Mouse (Mus musculus): ENCODE results near the gene Olfr1358.
"Not testable (repeated sequence)": the region's sequence is repeated elsewhere in the genome, so short reads cannot be mapped to it uniquely, and the experiment has no call there.

Olfr1358 gene

DNA sequence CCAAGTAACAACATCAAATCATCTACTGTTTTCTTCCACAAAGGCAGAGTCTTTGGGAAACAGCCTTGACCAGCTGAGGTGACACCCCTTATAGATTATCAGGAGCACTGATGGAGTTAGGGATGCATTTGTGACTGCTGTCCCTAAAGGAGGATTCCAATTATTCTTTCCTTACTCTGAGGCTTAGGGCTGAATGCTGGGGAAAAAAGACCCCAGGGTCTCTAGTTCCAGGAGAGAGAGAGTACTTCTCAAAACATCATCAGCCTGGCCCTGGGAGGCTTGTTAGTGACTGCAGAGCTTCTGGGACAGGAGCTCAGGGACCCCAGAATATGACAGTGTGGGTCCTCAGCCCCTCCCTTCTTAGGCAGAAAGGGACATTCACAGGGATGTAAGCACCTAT lies at the start of gene Olfr1358:
Gene Olfr1358, plus strand, starts transcription at position 301 of the 400 bp plus-strand sequence.
- DNase-seq (ENCODE audit: low spot score), result no peak

DNA sequence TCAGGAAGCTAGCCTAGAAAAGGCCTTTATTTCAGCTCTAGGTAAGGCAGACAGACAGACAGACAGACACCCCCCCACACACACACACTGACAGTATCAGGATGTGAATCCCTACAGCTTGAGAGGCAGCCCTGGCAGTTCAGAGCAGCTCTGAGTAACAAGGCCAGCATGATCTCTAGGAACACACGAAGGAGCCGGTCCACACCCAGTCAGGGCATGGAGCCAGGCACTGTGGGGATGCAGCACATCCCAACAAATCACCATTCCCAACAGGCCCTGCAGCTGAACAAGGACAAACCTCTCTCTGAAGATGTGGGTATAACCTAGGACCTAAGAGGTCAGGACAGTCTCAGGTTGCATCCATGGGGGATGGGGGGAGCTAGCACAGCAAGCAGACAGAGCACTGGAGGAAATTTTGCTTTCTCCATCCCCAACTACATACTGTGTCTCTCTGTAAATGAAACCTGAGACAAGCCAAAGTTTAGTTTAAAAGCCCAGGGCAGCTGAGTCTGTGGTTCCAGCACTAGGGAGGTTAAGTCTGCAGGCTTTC lies 49.4 kb upstream of the Olfr1358 start:
- DNase-seq (ENCODE audit: low spot score), result no peak

DNA sequence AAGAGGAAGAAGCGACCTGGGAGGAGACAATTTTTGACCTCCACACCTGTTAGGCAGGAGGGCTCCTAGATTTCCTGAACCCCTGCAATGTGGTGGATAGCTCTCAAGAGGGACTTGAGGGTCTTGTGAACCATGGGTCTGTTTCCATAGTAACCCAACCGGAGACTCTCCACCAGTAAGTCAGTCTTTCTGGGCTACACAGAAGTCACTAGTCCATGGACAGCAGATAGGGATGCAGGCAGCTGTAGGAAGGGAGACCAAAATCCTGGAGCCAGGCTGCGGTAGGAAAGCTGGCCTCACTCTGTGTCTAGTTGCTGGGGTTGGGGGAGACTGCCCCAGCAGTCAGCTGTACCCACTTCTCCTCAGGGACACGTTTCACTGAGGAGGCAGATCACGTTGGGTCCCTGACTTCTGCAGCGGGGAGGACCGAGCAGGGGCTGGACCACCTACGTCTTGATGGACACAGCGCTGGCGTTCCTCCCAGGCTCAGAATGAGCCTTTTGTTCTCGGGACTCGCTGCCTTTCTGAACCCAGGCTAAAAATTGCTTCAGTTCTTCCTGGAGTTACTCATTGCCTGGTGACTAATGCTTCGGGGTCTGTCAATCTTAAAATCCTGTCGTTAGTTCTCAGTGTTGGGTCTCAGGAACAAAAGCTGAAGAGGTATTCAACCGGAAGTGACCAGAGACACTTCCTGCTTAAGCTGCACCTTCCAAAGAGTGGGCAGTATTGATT lies 46.5 kb upstream of the Olfr1358 start:
- no peak for DNase-seq (ENCODE audit: low spot score)

DNA sequence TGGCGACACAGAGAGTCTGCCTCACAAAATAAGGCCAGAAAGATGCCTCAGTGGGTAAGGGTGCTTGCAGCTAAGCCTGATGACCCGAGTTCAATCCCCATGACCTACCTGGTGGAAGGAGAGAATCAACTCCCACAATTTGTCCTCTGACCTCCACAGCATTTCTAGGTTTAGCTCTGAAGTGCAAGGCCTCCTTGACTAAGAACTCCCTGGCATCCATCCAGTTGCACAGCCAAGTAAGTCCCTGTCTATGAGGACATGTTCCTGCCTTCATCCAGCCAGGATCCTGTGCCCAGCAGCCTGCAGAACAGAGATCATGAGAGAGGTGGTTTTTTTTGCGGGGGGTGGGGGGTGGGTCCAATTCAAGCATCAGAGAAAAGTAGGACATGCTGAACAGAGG lies 45.2 kb upstream of the Olfr1358 start:
- DNase-seq (ENCODE audit: low spot score), result no peak

DNA sequence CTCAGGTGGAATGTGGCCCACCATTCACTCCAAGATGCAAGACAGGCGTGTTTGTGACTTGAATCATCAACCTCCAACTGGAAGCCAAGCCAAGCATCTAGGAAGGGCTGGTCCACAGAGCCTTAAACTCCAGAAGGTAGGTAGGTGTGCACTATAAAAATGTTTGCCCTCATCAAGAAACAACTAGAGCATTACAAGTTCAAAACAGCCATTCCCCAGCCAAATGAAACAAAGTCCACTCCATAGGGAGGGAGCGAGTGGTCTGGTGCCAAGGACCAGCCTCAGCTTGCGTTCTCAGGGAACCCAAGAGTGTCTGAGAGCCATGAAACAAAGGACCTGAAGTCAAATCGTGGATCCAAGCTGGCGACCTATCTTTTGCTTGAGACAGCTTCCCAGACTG lies 43.8 kb upstream of the Olfr1358 start:
- no peak for DNase-seq (ENCODE audit: low spot score)

DNA sequence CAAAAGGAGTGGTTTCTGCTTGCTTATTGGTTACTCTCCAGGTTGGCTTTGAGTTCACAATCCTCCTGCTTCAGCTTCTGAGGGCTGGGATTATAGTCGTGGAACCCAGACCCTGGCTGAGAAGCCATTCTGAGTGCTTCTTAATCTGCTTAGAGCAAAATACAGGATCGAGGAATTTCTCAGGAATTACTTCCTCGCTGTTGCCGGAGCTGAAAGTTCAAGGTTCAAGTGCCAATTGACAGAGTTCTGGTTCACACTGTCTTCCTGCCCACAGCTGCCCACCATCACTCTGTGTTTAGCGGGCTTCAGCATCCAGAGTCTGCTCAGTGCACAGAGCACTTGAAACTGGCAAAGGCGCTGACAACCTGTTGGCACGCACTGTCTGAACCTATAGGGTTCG lies 42.5 kb upstream of the Olfr1358 start:
- no peak for DNase-seq (ENCODE audit: low spot score)

DNA sequence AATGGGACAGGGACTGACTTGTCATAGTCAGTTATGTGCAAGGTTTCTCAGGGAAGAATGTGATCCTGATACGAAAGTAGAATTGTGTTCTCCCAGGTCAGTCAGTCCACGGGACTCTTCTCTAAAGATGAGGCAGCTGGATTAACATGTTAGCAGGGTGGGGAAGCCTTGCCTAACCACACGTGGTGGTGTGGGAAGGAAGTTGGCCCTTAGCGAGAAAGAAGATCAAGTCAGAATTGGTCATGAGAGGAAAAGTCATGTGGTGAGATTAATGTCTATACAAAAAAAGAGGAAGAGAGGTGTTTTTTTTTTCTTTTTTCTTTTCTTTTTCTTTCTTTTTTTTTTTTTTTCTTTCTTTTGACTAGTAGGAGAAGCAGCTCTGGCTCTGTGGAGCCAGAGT lies 40.4 kb upstream of the Olfr1358 start:
- DNase-seq (ENCODE audit: low spot score), result no peak

DNA sequence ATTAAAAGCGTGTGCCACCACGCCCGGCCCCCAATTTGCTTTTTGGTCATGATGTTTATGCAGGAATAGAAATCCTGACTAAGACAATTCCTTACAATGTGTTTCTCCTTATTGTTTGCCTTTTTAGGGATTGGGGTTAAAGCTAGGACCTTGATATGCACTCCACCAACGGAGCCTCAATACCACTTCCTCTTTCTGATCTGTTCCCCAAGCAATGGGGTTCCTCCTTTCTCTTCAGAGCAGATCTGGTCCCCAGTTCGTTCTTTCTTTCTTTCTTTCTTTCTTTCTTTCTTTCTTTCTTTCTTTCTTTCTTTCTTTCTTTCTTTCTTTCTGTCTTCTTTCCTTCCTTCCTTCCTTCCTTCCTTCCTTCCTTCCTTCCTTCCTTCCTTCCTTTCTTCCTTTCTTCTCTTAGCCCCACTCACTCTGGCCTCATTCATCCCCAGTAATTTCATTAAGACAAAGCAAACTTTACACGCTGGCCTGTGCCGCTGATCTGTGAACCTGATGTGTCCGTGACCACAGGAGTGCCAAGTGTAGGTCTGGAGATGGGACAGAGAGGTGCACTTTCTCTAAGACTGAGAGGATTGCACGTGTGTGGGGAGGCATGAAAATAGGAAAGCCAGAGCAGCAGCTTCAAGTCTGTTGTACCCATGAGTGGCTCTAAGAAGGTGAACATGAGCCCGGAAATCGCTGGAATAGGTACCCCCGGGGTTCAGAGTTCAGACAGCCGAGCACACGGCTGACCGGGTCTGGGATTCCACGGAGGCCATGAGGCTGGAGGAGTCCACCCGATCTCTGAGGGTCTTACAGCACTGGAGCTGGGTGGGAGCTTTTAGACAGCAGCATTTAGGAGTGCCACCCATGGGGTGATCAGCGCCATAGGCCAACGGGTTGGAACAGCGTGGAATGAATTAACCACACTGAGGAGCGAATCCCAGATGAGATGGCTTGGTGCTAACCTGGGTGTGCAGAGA lies 36.0 kb upstream of the Olfr1358 start:
- DNase-seq (ENCODE audit: low spot score), result no peak

DNA sequence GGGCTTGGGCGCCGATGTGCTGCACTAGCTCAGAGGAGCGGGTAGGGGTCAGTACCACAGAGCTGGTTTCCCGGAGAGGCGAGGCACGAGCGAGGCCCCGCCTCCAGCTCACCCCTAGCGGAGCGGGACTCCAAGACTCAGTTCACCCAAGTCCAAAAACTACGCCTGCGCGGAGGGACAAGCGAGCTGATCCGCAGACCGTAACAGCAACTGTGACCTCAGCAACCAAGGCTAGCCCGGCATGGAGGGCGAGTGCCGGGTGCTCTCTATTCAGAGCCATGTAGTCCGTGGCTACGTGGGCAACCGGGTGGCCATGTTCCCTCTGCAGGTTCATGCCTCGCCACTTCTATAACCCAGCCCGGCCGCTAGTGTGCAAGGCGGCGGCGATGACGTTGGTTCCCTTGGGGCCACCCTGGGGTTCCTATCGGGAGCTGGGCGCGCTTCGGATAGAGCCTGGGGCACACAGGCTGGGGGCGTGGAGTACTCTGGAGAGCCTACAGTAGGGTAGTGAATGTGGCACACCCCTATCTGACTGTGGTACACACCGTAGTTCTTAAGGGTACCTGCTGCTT lies 35.2 kb upstream of the Olfr1358 start:
- peak; percentile 86 for DNase-seq (ENCODE audit: low spot score)

DNA sequence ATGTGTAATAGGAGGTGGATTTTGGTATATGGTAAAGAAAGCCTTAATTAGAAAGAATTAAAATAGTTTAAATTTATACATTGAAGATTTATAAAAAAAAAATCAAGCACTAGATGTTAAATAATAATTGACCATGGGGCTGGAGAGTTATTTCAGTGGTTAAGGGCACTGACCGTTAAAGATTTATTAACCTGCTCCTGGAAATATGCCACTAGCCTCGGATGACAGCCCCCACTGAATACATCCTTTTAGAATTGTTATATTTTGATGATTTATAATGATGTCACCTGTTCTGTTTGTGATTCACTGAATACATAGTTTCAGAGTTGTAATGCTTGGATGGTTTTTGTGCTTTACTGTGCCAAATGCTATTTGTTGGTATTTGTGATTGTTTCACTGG lies 31.9 kb upstream of the Olfr1358 start:
- DNase-seq (ENCODE audit: low spot score), result not testable (repeated sequence)

DNA sequence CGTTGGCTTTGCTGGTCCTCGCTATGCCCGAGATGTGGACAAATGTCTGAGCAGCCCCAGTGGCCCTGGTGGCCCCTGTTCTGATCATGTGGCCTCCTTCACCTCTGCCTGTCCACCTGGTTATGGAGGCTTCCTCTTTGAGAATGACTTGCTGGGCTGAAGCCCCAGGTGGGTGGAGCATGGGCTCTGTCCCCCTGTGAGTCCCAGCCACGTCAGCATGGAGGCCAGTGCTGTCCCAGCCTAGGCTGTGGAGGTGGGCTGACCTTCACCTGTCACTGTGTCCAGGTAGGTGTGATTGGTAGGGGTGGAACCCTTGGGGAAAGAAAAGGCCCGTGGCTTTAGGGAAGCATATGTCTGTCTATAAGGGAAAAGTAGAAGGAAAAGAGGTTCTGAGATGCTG lies 30.4 kb upstream of the Olfr1358 start:
- DNase-seq (ENCODE audit: low spot score), result no peak

DNA sequence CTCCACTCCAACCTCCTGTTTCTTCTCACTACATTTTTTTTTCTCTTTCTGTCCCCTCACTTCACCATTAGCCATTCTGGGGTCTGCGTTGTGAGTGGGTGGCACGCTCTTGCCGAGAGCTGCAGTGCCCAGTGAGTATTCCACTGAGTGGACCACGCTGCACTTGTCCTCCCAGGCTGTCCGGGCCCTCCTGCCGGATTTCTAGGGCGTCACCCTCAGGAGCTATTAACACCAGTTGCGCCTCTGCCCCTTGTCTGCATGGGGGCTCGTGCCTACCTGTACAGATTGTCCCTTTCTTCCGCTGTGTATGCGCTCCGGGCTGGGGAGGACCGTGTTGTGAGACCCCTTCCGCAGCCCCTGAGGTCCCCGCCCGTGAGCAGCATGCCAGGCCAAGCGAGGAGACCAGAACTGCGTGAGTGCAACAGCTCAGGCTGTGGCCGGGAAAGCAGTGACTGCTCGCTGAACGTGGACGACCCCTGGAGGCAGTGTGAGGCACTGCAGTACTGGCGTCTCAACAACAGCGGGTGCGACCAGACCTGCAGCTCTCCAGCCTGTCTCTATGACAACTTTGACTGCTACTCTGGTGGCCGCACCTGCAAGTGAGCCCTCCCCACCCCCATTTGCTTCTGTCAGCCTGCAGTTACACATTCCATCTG lies 29.7 kb upstream of the Olfr1358 start:
- peak; percentile 92 for DNase-seq (ENCODE audit: low spot score)

DNA sequence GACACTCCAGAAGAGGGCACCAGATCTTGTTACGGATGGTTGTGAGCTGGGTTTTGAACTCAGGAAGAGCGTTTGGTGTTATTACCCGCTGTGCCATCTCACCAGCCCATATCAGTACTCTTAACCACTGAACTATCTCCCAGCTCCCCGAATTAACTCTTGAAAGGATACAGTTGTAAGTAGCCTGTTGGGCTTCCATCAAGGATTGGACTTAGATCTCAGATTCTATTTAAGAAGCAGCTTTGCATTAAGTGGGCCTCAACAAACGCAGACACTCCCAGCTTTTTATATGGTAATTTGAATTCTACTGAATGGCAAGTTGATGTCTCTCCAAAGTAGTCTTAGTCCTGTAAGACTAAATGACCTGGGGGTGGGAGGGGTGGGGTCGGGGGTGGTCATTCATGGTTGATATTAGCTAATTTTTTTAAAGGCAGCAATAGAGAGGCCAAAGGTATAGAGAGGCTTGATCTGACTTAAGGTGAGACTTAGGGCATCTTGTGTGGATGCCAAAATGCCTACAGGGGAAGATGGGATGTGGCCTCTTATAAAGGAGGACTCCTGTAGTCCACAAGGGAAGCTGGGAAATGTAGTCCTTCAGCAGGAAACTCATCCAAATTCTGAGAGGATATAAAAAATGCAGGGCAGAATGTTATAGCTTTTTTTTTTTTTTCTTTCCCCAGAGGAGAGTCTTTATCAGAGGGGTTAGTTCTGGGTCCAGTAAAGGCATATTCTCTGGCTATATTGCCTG lies 14.1 kb upstream of the Olfr1358 start:
- no peak for DNase-seq (ENCODE audit: low spot score)

DNA sequence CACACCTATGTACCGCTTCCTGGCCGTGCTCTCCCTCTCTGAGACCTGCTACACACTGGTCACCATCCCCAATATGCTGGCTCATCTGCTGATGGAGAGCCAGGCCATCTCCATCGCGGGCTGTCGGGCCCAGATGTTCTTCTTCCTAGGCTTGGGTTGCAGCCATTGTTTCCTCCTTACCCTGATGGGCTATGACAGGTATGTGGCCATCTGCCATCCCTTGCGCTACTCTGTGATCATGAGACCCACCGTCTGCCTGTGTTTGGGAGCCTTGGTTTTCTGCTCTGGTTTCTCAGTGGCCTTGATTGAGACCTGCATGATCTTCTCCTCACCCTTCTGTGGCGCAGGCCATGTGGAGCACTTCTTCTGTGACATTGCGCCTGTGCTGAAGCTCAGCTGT lies 2.6 kb downstream of the Olfr1358 start:
- no peak for DNase-seq (ENCODE audit: low spot score)

DNA sequence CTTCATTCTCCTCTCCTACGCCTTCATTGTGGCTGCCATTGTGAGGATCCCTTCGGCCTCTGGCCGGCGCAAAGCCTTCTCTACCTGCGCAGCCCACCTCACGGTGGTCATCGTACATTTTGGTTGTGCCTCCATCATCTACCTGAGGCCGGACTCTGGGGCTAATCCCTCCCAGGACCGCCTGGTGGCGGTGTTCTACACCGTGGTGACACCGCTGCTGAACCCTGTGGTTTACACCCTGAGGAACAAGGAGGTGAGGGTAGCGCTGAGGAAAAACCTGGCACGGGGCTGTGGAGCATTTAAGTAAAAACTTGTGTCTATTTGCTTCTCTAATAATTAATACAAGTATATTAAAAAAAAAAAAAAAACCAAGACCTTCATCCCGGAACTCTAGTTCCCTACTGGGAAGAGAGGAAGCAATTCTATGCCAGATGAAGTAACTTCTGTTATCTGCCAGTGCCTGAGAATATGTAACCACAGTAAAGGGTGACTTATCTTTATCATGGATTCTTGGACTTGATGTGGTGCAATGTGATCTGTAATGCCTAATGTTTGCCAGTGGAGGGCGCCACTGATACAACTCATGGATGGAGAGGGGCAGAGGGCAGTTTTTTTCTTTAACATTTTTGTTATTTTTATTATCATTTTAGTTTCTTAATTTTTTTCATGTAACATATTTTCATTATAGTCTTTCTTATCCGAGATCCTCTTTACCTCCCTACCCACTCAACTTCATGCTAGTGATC lies 3.2 kb downstream of the Olfr1358 start:
- DNase-seq (ENCODE audit: low spot score), result peak; percentile 25

DNA sequence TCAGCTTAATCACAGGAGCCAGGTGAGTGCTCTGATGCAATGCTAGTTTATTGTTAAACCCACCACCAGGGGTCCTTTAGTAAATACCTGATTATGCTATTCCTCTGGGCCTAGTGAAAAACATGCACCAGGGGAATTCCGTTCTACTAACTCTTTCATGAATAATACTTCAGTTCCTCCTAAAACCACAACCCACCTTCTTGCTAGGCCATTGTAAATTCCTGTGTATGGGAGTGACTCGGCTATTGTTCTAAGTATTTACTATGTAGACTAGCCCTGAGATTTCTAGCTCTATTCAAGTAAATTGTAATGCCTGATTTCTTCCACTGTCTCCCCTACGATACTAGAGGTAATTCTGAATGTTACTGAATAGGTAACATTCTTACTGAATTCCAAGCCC lies 7.8 kb downstream of the Olfr1358 start:
- DNase-seq (ENCODE audit: low spot score), result not testable (repeated sequence)

DNA sequence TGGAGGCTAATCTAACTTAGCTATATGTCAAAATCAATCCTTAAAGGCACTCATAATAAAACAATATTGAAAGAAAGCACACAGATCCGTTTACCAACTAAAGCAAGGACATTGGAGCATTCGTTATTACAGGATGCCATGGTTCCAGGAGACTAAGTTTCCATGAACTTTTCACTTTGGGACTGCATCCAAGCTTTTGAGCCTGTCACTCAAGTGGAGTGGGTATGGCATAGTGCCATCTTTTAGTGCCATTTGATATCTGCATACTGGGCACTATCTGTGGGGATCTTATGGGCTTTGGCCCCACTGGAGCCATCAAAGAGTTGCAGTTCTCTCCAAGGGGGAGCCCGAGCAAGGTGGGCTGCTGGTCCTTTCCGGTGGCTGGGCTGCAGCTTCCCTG lies 8.3 kb downstream of the Olfr1358 start:
- no peak for DNase-seq (ENCODE audit: low spot score)

DNA sequence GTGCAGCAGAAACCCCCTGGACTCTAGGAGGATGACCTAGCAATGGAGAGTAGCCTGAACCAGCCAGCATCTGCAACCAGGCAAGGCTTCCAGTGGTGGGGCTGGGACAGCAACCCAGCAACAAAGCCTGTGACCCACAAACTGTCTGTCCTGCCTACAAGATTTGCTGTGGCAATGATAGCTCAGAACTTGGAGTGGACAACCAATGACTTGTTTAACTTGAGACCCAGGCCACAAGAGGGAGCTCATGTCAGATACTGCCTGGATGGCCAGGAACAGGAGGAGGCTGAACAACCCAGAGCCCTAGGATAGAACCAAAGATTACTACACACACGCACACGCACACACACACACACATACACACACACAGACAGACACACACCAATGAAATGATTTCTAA lies 23.7 kb downstream of the Olfr1358 start:
- DNase-seq (ENCODE audit: low spot score), result peak; percentile 32

DNA sequence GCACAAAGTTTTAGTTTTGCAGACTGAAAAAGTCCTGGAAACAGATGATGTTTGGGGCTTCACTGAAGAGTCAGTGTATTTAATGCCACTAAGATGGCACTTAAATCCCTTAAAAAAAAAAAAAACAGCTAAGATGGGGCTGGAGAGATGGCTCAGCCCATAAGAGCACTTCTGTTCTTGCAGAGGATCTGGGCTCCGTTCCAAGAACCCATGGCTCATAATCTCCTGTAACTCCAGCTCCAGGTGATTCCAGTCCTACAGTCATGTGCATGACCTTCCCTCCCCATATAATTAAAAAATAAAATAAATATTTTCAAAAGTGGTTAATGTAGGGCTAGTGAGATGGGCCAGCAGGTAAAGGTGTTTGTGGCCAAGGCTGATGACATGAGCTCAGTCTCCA lies 47.8 kb downstream of the Olfr1358 start:
- DNase-seq (ENCODE audit: low spot score), result no peak

DNA sequence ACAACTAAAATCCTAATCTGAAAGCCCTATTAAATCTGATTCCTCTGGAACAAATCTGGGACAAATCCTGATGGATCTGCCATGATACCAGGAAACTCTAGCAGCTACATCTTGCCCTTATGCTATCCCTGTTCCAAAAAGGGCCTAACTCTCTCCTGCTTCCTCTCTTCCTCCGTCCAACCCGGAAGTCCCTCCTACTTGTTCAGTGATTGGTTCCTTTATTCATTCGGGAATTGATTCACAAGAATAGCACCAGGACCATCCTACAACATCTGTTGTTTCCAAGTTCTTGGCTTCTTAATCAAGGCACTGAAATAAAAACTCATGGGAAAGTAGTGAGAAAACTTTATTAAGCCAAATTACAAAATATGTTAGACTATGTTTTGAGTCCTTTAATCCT lies 52.0 kb downstream of the Olfr1358 start:
- DNase-seq (ENCODE audit: low spot score), result no peak

DNA sequence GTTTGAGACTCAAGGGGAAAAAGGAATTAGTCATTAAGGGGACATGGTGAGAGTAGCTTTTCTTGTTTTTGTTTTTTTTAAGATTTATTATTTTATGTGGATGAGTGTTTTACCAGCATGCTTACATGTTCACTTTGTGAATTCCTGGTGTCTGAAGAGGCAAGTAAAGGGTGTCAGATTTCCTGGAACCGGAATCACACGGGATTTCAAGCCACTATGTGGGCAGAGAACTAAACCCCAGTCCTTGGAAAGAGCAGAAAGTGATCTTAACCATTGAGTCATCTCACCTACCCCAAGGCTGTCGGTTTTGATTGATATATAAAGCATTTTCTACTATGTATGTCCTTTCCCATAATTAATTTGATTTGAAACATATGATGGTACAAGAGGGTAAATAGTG lies 52.5 kb downstream of the Olfr1358 start:
- DNase-seq (ENCODE audit: low spot score), result no peak

All from retina, embryonic 14.5 days (tissue).